Mouse (Mus musculus) neural tube, embryonic 14.5 days (tissue): ENCODE results near the gene Ptov1. TPM values are rescaled to one million over a fixed set of nuclear protein-coding genes. Genes with fewer than 3 reads are reported as not detected.

Experiments used
- ATAC-seq: fragments of 200-750 bp; cut with Nextera tagmentation; 2 replicates; pipeline ENCODE4 v1.8.0; 2017; ENCODE audit warnings: low read depth, mild to moderate bottlenecking, moderate TSS enrichment, moderate library complexity
- H3K27ac ChIP-seq: fragments of 300-500 bp; sonication (generic); 2 replicates; pipeline ENCODE4 v1.5.1; 2014; ENCODE audit warnings: low read depth, mild to moderate bottlenecking, control low read depth, low read length, moderate library complexity, mixed read lengths
- H3K27me3 ChIP-seq: fragments of 300-500 bp; sonication (generic); 2 replicates; pipeline ENCODE4 v1.6.1; 2014; ENCODE audit warnings: low read length; ENCODE audit not compliant: control insufficient read depth, insufficient read depth
- H3K36me3 ChIP-seq: fragments of 300-500 bp; sonication (generic); 2 replicates; pipeline ENCODE4 v1.6.1; 2014; ENCODE audit warnings: low read length, mixed read lengths; ENCODE audit not compliant: control insufficient read depth, insufficient read depth
- H3K4me1 ChIP-seq: fragments of 300-500 bp; sonication (generic); 2 replicates; pipeline ENCODE4 v1.6.1; 2014; ENCODE audit warnings: low read length; ENCODE audit not compliant: control insufficient read depth, insufficient read depth
- H3K4me2 ChIP-seq: fragments of 300-500 bp; sonication (generic); 2 replicates; pipeline ENCODE4 v1.6.1; 2014; ENCODE audit warnings: mild to moderate bottlenecking, low read depth, low read length, control low read depth
- H3K4me3 ChIP-seq: fragments of 300-500 bp; sonication (generic); 2 replicates; pipeline ENCODE4 v1.5.1; 2014; ENCODE audit warnings: low read depth, low read length, control low read depth, mixed read lengths
- H3K9ac ChIP-seq: fragments of 300-500 bp; sonication (generic); replicated peaks from 2 replicates; pipeline ENCODE4 v1.6.1; 2014; ENCODE audit warnings: low read depth, mild to moderate bottlenecking, control low read depth, low read length, mixed read lengths
- H3K9me3 ChIP-seq: fragments of 300-500 bp; sonication (generic); 2 replicates; pipeline ENCODE4 v1.6.1; 2016; ENCODE audit warnings: low read length; ENCODE audit not compliant: control insufficient read depth
- WGBS: fragments of 180-500 bp; shearing (Covaris S2); extraction: QIAGEN DNeasy Blood & Tissue Kit; methylation state at CpG from one replicate; pipeline ENCODE4 v1.1.7; 2014; 5-methylcytosine and 5-hydroxymethylcytosine counted together
- polyA plus RNA-seq: library from polyadenylated mRNA; unstranded; fragments of >200 nt; fragmentation: Nextera tagmentation; extraction: Ambion mirVana; gene quantifications from 2 replicates; pipeline ENCODE4 v1.2.1, GENCODE M21; 2014

Ptov1 gene
- polyA plus RNA-seq, 1 experiment from 2014 or later, result 475 TPM

GRCm38 (mm10) chr7:44856265-44856916, 13.2 kb downstream of the Ptov1 start:
- peak overlapping the region; percentile 55; the same call in 1 of the 2 replicates for H3K4me3 ChIP-seq
- peak overlapping the region; percentile 71 for H3K4me2 ChIP-seq
- no peak for ATAC-seq
- H3K4me1 ChIP-seq, result peaks cover 27% of the 10 kb centered on the region
- H3K36me3 ChIP-seq, result peaks cover 8% of the 10 kb centered on the region; the same call in 1 of the 2 replicates
- H3K27ac ChIP-seq, result peak overlapping the region; percentile 87
- 0 out of 2 replicates have a peak overlapping the region, but pooled peaks have one; percentile 2 for H3K9ac ChIP-seq
- H3K27me3 ChIP-seq, result no peaks in the 10 kb centered on the region
- 75% methylated on average over 9 of the region's 9 CpGs for WGBS
- no peaks in the 10 kb centered on the region for H3K9me3 ChIP-seq

- H3K36me3 ChIP-seq, result 0 out of 2 replicates have a peak, but pooled peaks cover 2% of the 10 kb centered on the region
- peak overlapping the region; percentile 63 for H3K4me2 ChIP-seq
- H3K4me3 ChIP-seq, result peak overlapping the region; percentile 33
- no peak for ATAC-seq
- H3K9me3 ChIP-seq, result no peaks in the 10 kb centered on the region
- H3K4me1 ChIP-seq, result peaks cover 37% of the 10 kb centered on the region
- 33% methylated on average over 10 of the region's 10 CpGs for WGBS
- H3K27ac ChIP-seq, result peak overlapping the region; percentile 78
- no peaks in the 10 kb centered on the region for H3K27me3 ChIP-seq
- H3K9ac ChIP-seq, result peak overlapping the region; percentile 63
Observed at GRCm38 (mm10) chr7:44855036-44855435, 14.6 kb downstream of the Ptov1 start.

- H3K9me3 ChIP-seq, result no peaks in the 10 kb centered on the region
- 0 out of 2 replicates have a peak, but pooled peaks have one; percentile 14 for ATAC-seq
- peak overlapping the region; percentile 63 for H3K4me2 ChIP-seq
- peaks cover 37% of the 10 kb centered on the region for H3K4me1 ChIP-seq
- peak overlapping the region; percentile 78 for H3K27ac ChIP-seq
- 0 out of 2 replicates have a peak, but pooled peaks cover 2% of the 10 kb centered on the region for H3K36me3 ChIP-seq
- under 1% methylated on average over 45 of the region's 45 CpGs for WGBS
- peak overlapping the region; percentile 33 for H3K4me3 ChIP-seq
- H3K9ac ChIP-seq, result peak overlapping the region; percentile 63
- H3K27me3 ChIP-seq, result no peaks in the 10 kb centered on the region
Observed at GRCm38 (mm10) chr7:44854356-44855031, 15.1 kb downstream of the Ptov1 start.

DNA sequence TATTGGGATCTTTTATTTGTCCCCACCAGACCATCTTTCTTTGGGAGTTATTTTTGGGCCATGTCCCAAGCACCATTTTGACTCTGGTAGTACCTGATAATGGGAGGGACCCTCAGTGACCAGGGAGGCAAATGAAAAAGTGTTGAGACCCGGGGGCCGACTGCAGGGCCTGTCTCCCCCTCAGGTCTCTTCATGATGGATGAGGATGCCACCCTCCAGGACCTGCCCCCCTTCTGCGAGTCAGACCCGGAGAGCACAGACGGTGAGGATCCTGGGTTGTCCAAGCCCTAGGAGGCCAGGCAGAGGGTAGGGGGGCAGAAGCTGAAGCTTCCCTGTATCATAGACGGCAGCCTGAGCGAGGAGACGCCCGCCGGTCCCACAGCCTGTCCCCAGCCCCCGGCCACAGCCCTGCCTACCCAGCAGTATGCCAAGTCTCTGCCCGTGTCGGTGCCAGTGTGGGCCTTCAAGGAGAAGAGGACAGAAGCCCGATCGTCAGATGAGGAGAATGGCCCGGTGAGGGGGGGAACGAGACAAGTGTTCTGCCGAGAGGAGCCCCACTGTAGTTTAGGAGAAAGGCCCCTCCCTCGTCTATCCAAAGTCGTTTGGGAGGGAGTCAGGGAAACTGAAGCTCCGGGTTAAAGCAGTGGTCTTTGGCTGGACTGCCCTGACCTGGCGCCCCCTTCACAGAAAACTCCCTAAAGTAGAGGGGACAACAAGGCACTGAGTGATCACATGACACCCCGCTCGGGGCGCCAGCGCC, 15.8 kb downstream of the Ptov1 start:
- Histone ChIP-seq H3K4me3 (peak overlapping the region; percentile 33), H3K27ac (peak overlapping the region; percentile 78), H3K9me3 (no peaks in the 10 kb centered on the region), H3K9ac (peak overlapping the region; percentile 63), H3K36me3 (0 out of 2 replicates have a peak, but pooled peaks cover 2% of the 10 kb centered on the region), H3K27me3 (no peaks in the 10 kb centered on the region), H3K4me2 (peak overlapping the region; percentile 63), H3K4me1 (peaks cover 37% of the 10 kb centered on the region)
- WGBS, result 32% methylated on average over 25 of the region's 26 CpGs
- ATAC-seq, result no peak

DNA sequence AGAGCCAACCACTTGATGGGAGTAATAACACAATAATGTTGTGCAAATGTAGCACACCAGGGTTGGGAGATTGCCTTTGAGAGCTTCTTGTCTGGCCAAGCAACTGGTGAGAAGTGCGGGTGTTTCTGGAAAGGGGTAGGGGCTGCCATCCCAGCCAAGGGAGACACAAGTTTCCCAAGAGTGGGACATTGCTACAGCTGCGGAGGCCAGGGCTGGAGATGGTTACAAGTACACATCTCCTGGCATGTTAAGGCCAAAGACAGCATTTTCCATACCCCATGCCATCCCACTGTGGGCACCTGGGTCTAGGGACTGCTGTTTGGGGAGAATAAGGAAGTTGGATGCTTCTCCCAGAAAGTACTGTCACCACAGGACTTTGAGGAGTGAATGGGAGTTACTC, 16.5 kb downstream of the Ptov1 start:
- Histone ChIP-seq H3K9me3 (no peaks in the 10 kb centered on the region), H3K27ac (no peak overlapping the region), H3K4me1 (peaks cover 30% of the 10 kb centered on the region), H3K4me3 (no peak overlapping the region), H3K36me3 (0 out of 2 replicates have a peak, but pooled peaks cover 2% of the 10 kb centered on the region), H3K9ac (no peak overlapping the region), H3K27me3 (no peaks in the 10 kb centered on the region), H3K4me2 (no peak overlapping the region)
- no peak for ATAC-seq
- 94% methylated on average over 2 of the region's 2 CpGs for WGBS

- Histone ChIP-seq H3K9ac (no peak overlapping the region), H3K27me3 (no peaks in the 10 kb centered on the region), H3K4me2 (no peak overlapping the region), H3K27ac (no peak overlapping the region), H3K36me3 (0 out of 2 replicates have a peak, but pooled peaks cover 2% of the 10 kb centered on the region), H3K9me3 (no peaks in the 10 kb centered on the region), H3K4me1 (peaks cover 32% of the 10 kb centered on the region), H3K4me3 (no peak overlapping the region)
- 90% methylated on average over 36 of the region's 36 CpGs for WGBS
- no peak for ATAC-seq
Observed at GRCm38 (mm10) chr7:44852259-44853027, 17.1 kb downstream of the Ptov1 start.

DNA sequence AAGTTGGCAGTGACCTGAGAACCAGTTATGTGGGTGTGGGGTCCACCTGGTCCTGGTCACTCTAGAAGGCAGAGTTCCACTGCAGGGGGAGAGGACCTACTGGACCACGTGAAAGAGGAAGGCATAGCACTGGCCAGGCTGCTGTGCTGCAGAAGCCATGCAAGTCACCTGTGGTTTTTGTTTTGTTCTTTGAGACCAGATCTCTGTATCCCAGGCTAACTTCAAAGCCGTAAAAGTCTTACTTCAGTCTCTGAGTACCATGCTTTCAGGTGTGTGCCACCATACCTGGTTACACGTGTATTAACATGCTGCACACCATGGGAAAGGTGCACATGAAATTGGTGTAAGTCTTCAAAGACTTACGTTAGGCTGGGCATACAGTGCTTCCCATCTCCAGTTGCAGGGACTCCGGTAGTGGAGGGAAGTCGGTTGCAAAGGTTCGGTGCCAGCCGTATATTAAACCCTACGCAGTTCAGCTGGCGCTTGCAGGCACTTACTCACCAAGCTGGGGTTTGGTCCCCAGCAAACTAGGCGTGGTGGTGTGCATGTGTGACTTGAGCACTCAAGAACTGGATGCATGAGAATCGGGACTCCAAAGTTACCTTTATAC, 17.9 kb downstream of the Ptov1 start:
- no peak overlapping the region for H3K4me3 ChIP-seq
- no peak overlapping the region for H3K9ac ChIP-seq
- ATAC-seq, result no peak
- 93% methylated on average over 12 of the region's 12 CpGs for WGBS
- peaks cover 34% of the 10 kb centered on the region for H3K4me1 ChIP-seq
- H3K9me3 ChIP-seq, result no peaks in the 10 kb centered on the region
- H3K36me3 ChIP-seq, result peaks cover 3% of the 10 kb centered on the region; the same call in 1 of the 2 replicates
- no peak overlapping the region for H3K4me2 ChIP-seq
- H3K27me3 ChIP-seq, result no peaks in the 10 kb centered on the region
- no peak overlapping the region for H3K27ac ChIP-seq
